In the genomic region with DNA sequence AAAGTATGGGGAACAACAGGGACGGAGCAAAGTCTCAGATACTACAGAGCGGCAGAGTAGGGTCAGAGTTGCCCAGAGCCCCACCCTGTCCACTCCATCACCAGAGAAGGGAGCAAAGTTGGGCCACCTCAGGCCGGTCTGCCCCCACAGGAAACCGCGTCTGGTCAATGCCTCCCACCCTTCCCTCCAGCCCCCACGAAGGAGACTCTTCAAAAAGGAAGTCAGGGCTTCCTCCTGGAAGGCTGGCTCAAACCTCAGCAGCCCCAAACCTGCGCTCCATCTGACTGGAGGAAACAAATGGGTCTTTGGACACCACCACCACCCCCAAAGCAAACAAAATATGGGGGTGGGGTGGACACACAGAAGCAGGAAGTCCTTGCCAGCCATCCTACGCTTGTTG, we compare ENCODE assay signal across 7 mouse cellular contexts. TPM values are rescaled to one million over a fixed set of nuclear protein-coding genes. Genes with fewer than 3 reads are reported as not detected.
DNase-seq lines count a peak whose midpoint lies in the region; ATAC-seq lines count a peak whose summit lies in the region.

No protein-coding gene starts in this region.

- peaks cover 9% of the 10 kb centered on the region; the same call in 1 of the 2 replicates for H3K4me1 ChIP-seq in forebrain, embryonic 11.5 days (replicated peaks; ENCODE audit: control insufficient read depth, insufficient read depth, low read length)
- peaks cover 52% of the 10 kb centered on the region for H3K4me1 ChIP-seq in intestine, embryonic 14.5 days (replicated peaks; ENCODE audit: control insufficient read depth, insufficient read depth, low read length)
- H3K4me1 ChIP-seq in lung, embryonic 16.5 days (replicated peaks; ENCODE audit: control insufficient read depth, insufficient read depth, low read length) = peaks cover 50% of the 10 kb centered on the region

- WGBS in forebrain, embryonic 11.5 days = 13% methylated on average over 8 of the region's 8 CpGs
- 16% methylated on average over 8 of the region's 8 CpGs for WGBS in intestine, embryonic 14.5 days
- WGBS in lung, embryonic 16.5 days = 12% methylated on average over 8 of the region's 8 CpGs

- no peaks in the 10 kb centered on the region for H3K9me3 ChIP-seq in forebrain, embryonic 11.5 days (ENCODE audit: control insufficient read depth, low read length)
- no peaks in the 10 kb centered on the region for H3K9me3 ChIP-seq in intestine, embryonic 14.5 days (ENCODE audit: control insufficient read depth, low read length)
- no peaks in the 10 kb centered on the region for H3K9me3 ChIP-seq in lung, embryonic 16.5 days (ENCODE audit: control insufficient read depth, low read length)

- no peak for DNase-seq in forebrain, embryonic 11.5 days (ENCODE audit: low spot score)
- no peak for DNase-seq in intestine, embryonic 14.5 days (ENCODE audit: low spot score)
- no peak for DNase-seq in ovary, adult 18-20 months (ENCODE audit: low spot score)
- DNase-seq in layer of hippocampus, postnatal 36 days = no peak

- no peaks in the 10 kb centered on the region; the same call in 1 of the 2 replicates for H3K27me3 ChIP-seq in forebrain, embryonic 11.5 days (ENCODE audit: control insufficient read depth, insufficient read depth, low read length)
- no peaks in the 10 kb centered on the region for H3K27me3 ChIP-seq in intestine, embryonic 14.5 days (replicated peaks; ENCODE audit: control insufficient read depth, insufficient read depth, low read length)
- H3K27me3 ChIP-seq in lung, embryonic 16.5 days (ENCODE audit: control insufficient read depth, insufficient read depth, low read depth, low read length) = no peaks in the 10 kb centered on the region

- no peaks in the 10 kb centered on the region for H3K36me3 ChIP-seq in forebrain, embryonic 11.5 days (ENCODE audit: control insufficient read depth, insufficient read depth, low read length)
- H3K36me3 ChIP-seq in intestine, embryonic 14.5 days (ENCODE audit: control insufficient read depth, insufficient read depth, low read length) = no peaks in the 10 kb centered on the region
- no peaks in the 10 kb centered on the region for H3K36me3 ChIP-seq in lung, embryonic 16.5 days (ENCODE audit: control insufficient read depth, insufficient read depth, low read length)

- no peak overlapping the region for H3K9ac ChIP-seq in forebrain, embryonic 11.5 days (ENCODE audit: low read length)
- H3K9ac ChIP-seq in intestine, embryonic 14.5 days (ENCODE audit: low read length) = peak overlapping the region; percentile 54
- peak overlapping the region; percentile 80 for H3K9ac ChIP-seq in lung, embryonic 16.5 days (ENCODE audit: low read length)

- H3K27ac ChIP-seq in forebrain, embryonic 11.5 days (ENCODE audit: low read depth, low read length) = no peak overlapping the region
- no peak overlapping the region for H3K27ac ChIP-seq in intestine, embryonic 14.5 days (ENCODE audit: low read depth)
- peak overlapping the region; percentile 64 for H3K27ac ChIP-seq in lung, embryonic 16.5 days (ENCODE audit: low read length)

- H3K4me2 ChIP-seq in forebrain, embryonic 11.5 days (ENCODE audit: low read depth, low read length, severe bottlenecking) = peak overlapping the region; percentile 97
- peak overlapping the region; percentile 73 for H3K4me2 ChIP-seq in intestine, embryonic 14.5 days (ENCODE audit: low read length)
- H3K4me2 ChIP-seq in lung, embryonic 16.5 days (ENCODE audit: low read depth, low read length) = peak overlapping the region; percentile 90

- peak overlapping the region; percentile 53 for H3K4me3 ChIP-seq in forebrain, embryonic 11.5 days (ENCODE audit: low read depth, low read length)
- peak overlapping the region; percentile 58 for H3K4me3 ChIP-seq in intestine, embryonic 14.5 days (ENCODE audit: low read depth, low read length)
- H3K4me3 ChIP-seq in lung, embryonic 16.5 days (ENCODE audit: low read length) = peak overlapping the region; percentile 81

- ATAC-seq in common myeloid progenitor, adult 5-6 weeks (replicated peaks; ENCODE audit: low read depth, poor library complexity, severe bottlenecking) = peak; percentile 42
- ATAC-seq in forebrain, embryonic 11.5 days (replicated peaks; ENCODE audit: low FRiP score) = no peak
- no peak for ATAC-seq in intestine, embryonic 14.5 days (replicated peaks; ENCODE audit: low FRiP score, low TSS enrichment, low read depth)
- ATAC-seq in lung, embryonic 16.5 days (ENCODE audit: low read depth) = no peak
- ATAC-seq in erythroblast, adult 5-6 weeks (replicated peaks; ENCODE audit: low FRiP score, poor library complexity, severe bottlenecking) = no peak

RNA-seq across cellular contexts. Expression of gene Pald1, which starts 1.5 kb away (rescaled TPM):
- total RNA-seq in common myeloid progenitor, adult 5-6 weeks (2017) = 0.09 TPM in 1 of 2 replicates, not detected in the other
- polyA plus RNA-seq in forebrain, embryonic 11.5 days (2014; fragmentation: Nextera tagmentation; extraction: Ambion mirVana) = 21.3 and 22.9 TPM in 2 replicates
- 18.3 and 19.6 TPM in 2 replicates for polyA plus RNA-seq in intestine, embryonic 14.5 days (2014; fragmentation: Nextera tagmentation; extraction: Ambion mirVana)
- polyA plus RNA-seq in lung, embryonic 16.5 days (2015; fragmentation: Nextera tagmentation; extraction: Ambion mirVana) = 49.4 and 49.9 TPM in 2 replicates
- total RNA-seq in erythroblast, adult 5-6 weeks (2015; ENCODE audit: low replicate concordance) = not detected in 2 replicates
- not detected in 2 replicates for total RNA-seq in erythroblast, adult 5-6 weeks (2017; ENCODE audit: low replicate concordance)
- total RNA-seq in layer of hippocampus, postnatal 36 days (2021) = 10 to 100 TPM; 14.3 to 15.4 TPM

RNA-seq across cellular contexts. Expression of gene Nodal, which starts 35.9 kb away (rescaled TPM):
- not detected in 2 replicates for total RNA-seq in common myeloid progenitor, adult 5-6 weeks (2017)
- not detected in 2 replicates for polyA plus RNA-seq in forebrain, embryonic 11.5 days (2014; fragmentation: Nextera tagmentation; extraction: Ambion mirVana)
- polyA plus RNA-seq in intestine, embryonic 14.5 days (2014; fragmentation: Nextera tagmentation; extraction: Ambion mirVana) = 0.50 and 0.54 TPM in 2 replicates
- polyA plus RNA-seq in lung, embryonic 16.5 days (2015; fragmentation: Nextera tagmentation; extraction: Ambion mirVana) = 0.16 and 0.20 TPM in 2 replicates
- total RNA-seq in erythroblast, adult 5-6 weeks (2015; ENCODE audit: low replicate concordance) = not detected in 2 replicates
- total RNA-seq in erythroblast, adult 5-6 weeks (2017; ENCODE audit: low replicate concordance) = not detected in 2 replicates
- under 1 TPM in 1 of 2 experiments, not detected in 1; 0.22 TPM for total RNA-seq in layer of hippocampus, postnatal 36 days (2021)

Comparison
In these comparisons a context has a peak if more than half of its experiments do, and no peak if none do; other contexts are left out.
1. RNA of gene Pald1, which starts 1.5 kb away (total RNA-seq): 14.3 to 15.4 TPM in layer of hippocampus, postnatal 36 days; 0.09 TPM in common myeloid progenitor, adult 5-6 weeks and not detected in erythroblast, adult 5-6 weeks; every median in the first group is over 10 times any median in the second.
2. Peak in every context shown above with its lines, with median percentiles within 50 percentile points of each other: H3K4me2 ChIP-seq and H3K4me3 ChIP-seq.